Mouse (Mus musculus) hindlimb bud, embryonic 11.5 days (tissue): Measurements from ENCODE around the gene Prkcz.

ENCODE experiments used
- DNase-seq: peaks from one replicate; pipeline ENCODE4 v3.0.0-alpha.2; 2012; ENCODE audit warnings: low read depth, low spot score; ENCODE audit errors: extremely low spot score

Prkcz gene

GRCm38 (mm10) chr4:155318266-155318665, 42.9 kb downstream of the Prkcz start:
- no peak for DNase-seq

- DNase-seq, result no peak
These were observed 46.1 kb downstream of the Prkcz start for GRCm38 (mm10) chr4:155315031-155315430.

GRCm38 (mm10) chr4:155308679-155309078, 52.5 kb downstream of the Prkcz start:
- DNase-seq, result no peak

GRCm38 (mm10) chr4:155308068-155308467, 53.1 kb downstream of the Prkcz start:
- DNase-seq, result peak; percentile 73

- DNase-seq, result no peak
These were observed 53.6 kb downstream of the Prkcz start for GRCm38 (mm10) chr4:155307591-155307990.

- DNase-seq, result no peak
These were observed 54.6 kb downstream of the Prkcz start for GRCm38 (mm10) chr4:155306356-155307242.

GRCm38 (mm10) chr4:155305531-155306031, 55.6 kb downstream of the Prkcz start:
- no peak for DNase-seq

- no peak for DNase-seq
These were observed 56.6 kb downstream of the Prkcz start for GRCm38 (mm10) chr4:155304508-155305096.

- DNase-seq, result no peak
These were observed 59.2 kb downstream of the Prkcz start for GRCm38 (mm10) chr4:155301965-155302364.

GRCm38 (mm10) chr4:155301098-155301447, 60.1 kb downstream of the Prkcz start:
- DNase-seq, result no peak

- DNase-seq, result no peak
These were observed 60.6 kb downstream of the Prkcz start for GRCm38 (mm10) chr4:155300421-155301097.

GRCm38 (mm10) chr4:155298826-155299225, 62.3 kb downstream of the Prkcz start:
- no peak for DNase-seq

- DNase-seq, result no peak
These were observed 64.1 kb downstream of the Prkcz start for GRCm38 (mm10) chr4:155297057-155297456.

GRCm38 (mm10) chr4:155295996-155296395, 65.2 kb downstream of the Prkcz start:
- DNase-seq, result no peak

GRCm38 (mm10) chr4:155295026-155295590, 66.1 kb downstream of the Prkcz start:
- DNase-seq, result no peak

- no peak for DNase-seq
These were observed 66.8 kb downstream of the Prkcz start for GRCm38 (mm10) chr4:155294381-155294780.

- DNase-seq, result no peak
These were observed 68.3 kb downstream of the Prkcz start for GRCm38 (mm10) chr4:155292863-155293262.

GRCm38 (mm10) chr4:155290045-155290444, 71.1 kb downstream of the Prkcz start:
- no peak for DNase-seq

- DNase-seq, result no peak
These were observed 72.6 kb downstream of the Prkcz start for GRCm38 (mm10) chr4:155288586-155288985.

- DNase-seq, result no peak
These were observed 73.4 kb downstream of the Prkcz start for GRCm38 (mm10) chr4:155287713-155288112.

GRCm38 (mm10) chr4:155286090-155286489, 75.1 kb downstream of the Prkcz start:
- no peak for DNase-seq
